Mouse (Mus musculus) MEL (cell line): ENCODE results near the gene Il6st. TPM values are rescaled to one million over a fixed set of nuclear protein-coding genes. Genes with fewer than 3 reads are reported as not detected.

Experiments
- DNase-seq: peaks from one replicate; pipeline ENCODE4 v3.0.0; 2011; ENCODE audit warnings: low read depth, low spot score
- H3K27ac ChIP-seq: 2 replicates; pipeline ENCODE4 v1.5.1; 2012; ENCODE audit warnings: low read depth, mild to moderate bottlenecking, control low read depth, low read length, moderate library complexity; ENCODE audit not compliant: control insufficient read depth
- H3K27me3 ChIP-seq, 2 experiments: fragments of 150-350 bp in 1 of 2; sonication (generic) in 1 of 2; 2 replicates each; pipeline ENCODE4 v1.6.1; 2012; ENCODE audit warnings: low read length in 2 of 2, mild to moderate bottlenecking in 2 of 2, improper control_type of control experiment in 1 of 2, moderate library complexity in 1 of 2; ENCODE audit not compliant: insufficient read depth in 2 of 2, control insufficient read depth in 1 of 2
- H3K36me3 ChIP-seq, 2 experiments: 2 replicates each; pipeline ENCODE4 v1.6.1; 2012 to 2014; ENCODE audit warnings: low read length in 2 of 2, improper control_type of control experiment in 1 of 2, inconsistent platforms in 1 of 2, mild to moderate bottlenecking in 1 of 2; ENCODE audit not compliant: insufficient read depth in 2 of 2, control insufficient read depth in 1 of 2
- H3K4me1 ChIP-seq, 2 experiments: fragments of 150-350 bp in 1 of 2; sonication (generic) in 1 of 2; 2 replicates each; pipeline ENCODE4 v1.6.1; 2012; ENCODE audit warnings: low read length in 2 of 2, improper control_type of control experiment in 1 of 2, mild to moderate bottlenecking in 1 of 2; ENCODE audit not compliant: insufficient read depth in 2 of 2, control insufficient read depth in 1 of 2
- H3K4me3 ChIP-seq, 2 experiments: fragments of 150-350 bp in 1 of 2; sonication (generic) in 1 of 2; 2 replicates each; pipeline ENCODE4 v1.5.1; 2012; ENCODE audit warnings: low read depth in 2 of 2, low read length in 2 of 2, mild to moderate bottlenecking in 2 of 2, moderate library complexity in 2 of 2, control low read depth in 1 of 2, improper control_type of control experiment in 1 of 2; ENCODE audit not compliant: control insufficient read depth in 1 of 2, insufficient read depth in 1 of 2
- H3K79me2 ChIP-seq: 2 replicates; pipeline ENCODE4 v1.6.1; 2012; ENCODE audit warnings: mild to moderate bottlenecking, low read length, moderate library complexity; ENCODE audit not compliant: control insufficient read depth, poor library complexity, insufficient read depth
- H3K9ac ChIP-seq: 2 replicates; pipeline ENCODE4 v1.6.1; 2012; ENCODE audit warnings: low read depth, mild to moderate bottlenecking, control low read depth, low read length, moderate library complexity; ENCODE audit not compliant: control insufficient read depth, poor library complexity, severe bottlenecking
- H3K9me3 ChIP-seq: fragments of 150-350 bp; sonication (generic); replicated peaks from 2 replicates; pipeline ENCODE4 v1.6.1; 2012; ENCODE audit warnings: mild to moderate bottlenecking, low read length, improper control_type of control experiment, moderate library complexity; ENCODE audit not compliant: insufficient read depth
- BHLHE40 ChIP-seq: IDR thresholded peaks from 2 replicates; pipeline ENCODE4 v1.6.1; 2012; ENCODE audit warnings: low read depth, mild to moderate bottlenecking, inconsistent platforms, low read length, improper control_type of control experiment, borderline replicate concordance
- CTCF ChIP-seq, 3 experiments: IDR thresholded peaks in 2 of 3; conservative IDR thresholded peaks in 1 of 3; 2 replicates each; pipeline ENCODE4 v1.5.1; 2011 to 2012; ENCODE audit warnings: low read length in 3 of 3, low read depth in 2 of 3, mild to moderate bottlenecking in 2 of 3, improper control_type of control experiment in 1 of 3, inconsistent platforms in 1 of 3, mixed read lengths in 1 of 3, moderate library complexity in 1 of 3; ENCODE audit not compliant: control insufficient read depth in 1 of 3, insufficient read depth in 1 of 3, poor library complexity in 1 of 3, severe bottlenecking in 1 of 3
- EP300 ChIP-seq, 2 experiments: IDR thresholded peaks; 2 replicates each; pipeline ENCODE4 v1.6.1; 2011; ENCODE audit warnings: improper control_type of control experiment in 2 of 2, low read length in 2 of 2, low read depth in 1 of 2, mild to moderate bottlenecking in 1 of 2
- ETS1 ChIP-seq: IDR thresholded peaks from 2 replicates; pipeline ENCODE4 v1.6.1; 2012; ENCODE audit warnings: low read depth, mild to moderate bottlenecking, inconsistent platforms, low read length, improper control_type of control experiment, moderate library complexity
- JUND ChIP-seq: IDR thresholded peaks from 2 replicates; pipeline ENCODE4 v1.6.1; 2011; ENCODE audit warnings: low read depth, mild to moderate bottlenecking, improper control_type of control experiment, low read length
- MAX ChIP-seq: IDR thresholded peaks from 2 replicates; pipeline ENCODE4 v1.6.1; 2011; ENCODE audit warnings: low read length, improper control_type of control experiment
- MAZ ChIP-seq: IDR thresholded peaks from 2 replicates; pipeline ENCODE4 v1.6.1; 2012; ENCODE audit warnings: low read depth, mild to moderate bottlenecking, inconsistent platforms, low read length, improper control_type of control experiment
- MYB ChIP-seq: IDR thresholded peaks from 2 replicates; pipeline ENCODE4 v1.6.1; 2011; ENCODE audit warnings: mild to moderate bottlenecking, low read depth, low read length, improper control_type of control experiment
- NRF1 ChIP-seq: IDR thresholded peaks from 2 replicates; pipeline ENCODE4 v1.6.1; 2014; ENCODE audit warnings: low read depth, mild to moderate bottlenecking, inconsistent platforms, low read length, improper control_type of control experiment, moderate library complexity; ENCODE audit not compliant: poor library complexity, insufficient read depth, severe bottlenecking
- POLR2AphosphoS2 ChIP-seq: IDR thresholded peaks from 2 replicates; pipeline ENCODE4 v1.6.1; 2011; ENCODE audit warnings: low read length, improper control_type of control experiment
- SIN3A ChIP-seq: IDR thresholded peaks from 2 replicates; pipeline ENCODE4 v1.6.1; 2012; ENCODE audit warnings: low read length, improper control_type of control experiment, inconsistent platforms
- UBTF ChIP-seq: IDR thresholded peaks from 2 replicates; pipeline ENCODE4 v1.6.1; 2012; ENCODE audit warnings: low read depth, mild to moderate bottlenecking, inconsistent platforms, low read length, improper control_type of control experiment, moderate library complexity, borderline replicate concordance; ENCODE audit not compliant: insufficient read depth
- USF1 ChIP-seq: IDR thresholded peaks from 2 replicates; pipeline ENCODE4 v1.6.1; 2014; ENCODE audit warnings: low read depth, mild to moderate bottlenecking, inconsistent platforms, low read length, improper control_type of control experiment, moderate library complexity
- USF2 ChIP-seq, 2 experiments: IDR thresholded peaks; 2 replicates each; pipeline ENCODE4 v1.6.1; 2011 to 2012; ENCODE audit warnings: improper control_type of control experiment in 2 of 2, low read length in 2 of 2, borderline replicate concordance in 1 of 2, inconsistent platforms in 1 of 2, low read depth in 1 of 2, mild to moderate bottlenecking in 1 of 2; ENCODE audit not compliant: insufficient read depth in 1 of 2
- ZC3H11A ChIP-seq: IDR thresholded peaks from 2 replicates; pipeline ENCODE4 v1.6.1; 2012; ENCODE audit warnings: low read depth, mild to moderate bottlenecking, inconsistent platforms, low read length, improper control_type of control experiment
- ZKSCAN1 ChIP-seq: IDR thresholded peaks from 2 replicates; pipeline ENCODE4 v1.6.1; 2012; ENCODE audit warnings: low read depth, mild to moderate bottlenecking, inconsistent platforms, low read length, improper control_type of control experiment, moderate library complexity
- ZMIZ1 ChIP-seq: IDR thresholded peaks from 2 replicates; pipeline ENCODE4 v1.6.1; 2012; ENCODE audit warnings: low read depth, mild to moderate bottlenecking, inconsistent platforms, low read length, improper control_type of control experiment, moderate library complexity
- polyA plus RNA-seq, 2 experiments: library from polyadenylated mRNA; stranded (reverse) in 1 of 2; unstranded in 1 of 2; fragments of >175 nt in 1 of 2; fragments of >200 nt in 1 of 2; gene quantifications; 2 replicates each; pipeline versions ENCODE4 v1.2.1 to v1.2.4; 2012; ENCODE audit warnings: low replicate concordance in 2 of 2, low read depth in 1 of 2; ENCODE audit not compliant: insufficient read length in 2 of 2, insufficient read depth in 1 of 2, missing spikeins in 1 of 2
- total RNA-seq: library from RNA; depleted of rRNA; stranded (reverse); fragments of 300-350 nt; gene quantifications from 2 replicates; pipeline ENCODE4 v1.2.3, GENCODE M21; 2012

Gene Il6st
- total and polyA plus RNA-seq, 3 experiments = 1.7 to 3.7 TPM; not detected in 1

DNA sequence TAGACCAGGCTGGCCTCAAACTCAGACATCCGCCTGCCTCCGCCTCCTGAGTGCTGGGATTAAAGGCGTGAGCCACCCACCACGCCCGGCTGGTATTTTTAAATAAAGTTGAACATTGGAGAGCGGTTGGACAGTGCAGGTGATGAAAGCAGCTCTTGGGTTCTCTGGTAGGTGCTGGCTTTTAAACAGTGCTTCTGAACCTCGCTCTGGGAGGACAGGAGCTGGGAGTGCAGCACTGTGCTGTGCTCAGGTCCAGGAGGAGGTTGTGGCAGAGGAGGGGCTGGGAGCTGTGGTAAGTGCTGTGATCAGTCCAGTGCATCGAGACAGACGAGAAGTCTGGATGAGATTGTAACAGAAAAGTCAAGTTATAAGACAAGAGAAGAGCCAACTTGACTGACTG lies 3.5 kb downstream of the Il6st start:
- H3K9ac ChIP-seq = no peak overlapping the region
- H3K4me1 ChIP-seq = 0 out of 4 replicates have a peak, but pooled peaks cover 0 to 3% of the 10 kb centered on the region in 2 experiments
- no peak for DNase-seq
- no peak overlapping the region for H3K27ac ChIP-seq
- peaks cover 4% of the 10 kb centered on the region for H3K79me2 ChIP-seq
- H3K4me3 ChIP-seq = no peak overlapping the region
- H3K9me3 ChIP-seq = no peaks in the 10 kb centered on the region
- no peaks in the 10 kb centered on the region for H3K27me3 ChIP-seq
- peaks cover 0 to 4% of the 10 kb centered on the region in 2 experiments; a peak in 1 of 4 replicates for H3K36me3 ChIP-seq
- TF ChIP-seq MAZ = no peak

DNA sequence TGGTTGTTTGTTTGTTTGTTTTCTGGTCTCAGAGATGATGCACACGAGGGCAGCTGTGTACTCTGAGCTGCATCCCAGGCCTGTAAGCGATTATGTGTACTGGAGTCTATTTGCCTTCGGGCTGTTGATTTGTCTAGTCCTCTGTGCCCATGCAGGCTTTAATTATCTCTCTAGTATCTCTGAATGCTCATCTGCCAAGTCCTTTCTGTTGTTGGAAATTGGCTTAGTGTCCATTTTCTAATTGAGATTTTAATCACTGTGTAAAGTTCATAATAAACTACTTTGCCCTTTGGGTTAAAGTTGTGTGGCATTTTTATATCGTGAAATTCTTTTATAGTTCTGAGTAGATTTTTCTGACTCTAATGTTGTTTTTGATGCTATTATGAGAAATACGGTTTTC lies 5.6 kb downstream of the Il6st start:
- Histone ChIP-seq H3K36me3 (peaks cover 0 to 4% of the 10 kb centered on the region in 2 experiments; a peak in 1 of 4 replicates), H3K27me3 (no peaks in the 10 kb centered on the region), H3K9me3 (no peaks in the 10 kb centered on the region), H3K79me2 (no peaks in the 10 kb centered on the region), H3K9ac (no peak overlapping the region), H3K4me3 (no peak overlapping the region), H3K27ac (no peak overlapping the region), H3K4me1 (no peaks in the 10 kb centered on the region)
- TF ChIP-seq POLR2AphosphoS2 (no peak), JUND (no peak), CTCF (IDR thresholded peaks at IDR 0.05 in 2 of 3, conservative IDR thresholded peaks at IDR 0.05 in 1 of 3; ENCODE audit: control insufficient read depth in 1 of 3, insufficient read depth in 1 of 3, low read depth in 2 of 3, low read length in 3 of 3, poor library complexity in 1 of 3, severe bottlenecking in 1 of 3) (no peak), USF2 (IDR thresholded peaks at IDR 0.05; ENCODE audit: borderline replicate concordance in 1 of 2, insufficient read depth in 1 of 2, low read depth in 1 of 2, low read length in 2 of 2) (no peak), MAX (no peak), EP300 (IDR thresholded peaks at IDR 0.05; ENCODE audit: low read depth in 1 of 2, low read length in 2 of 2) (no peak), ETS1 (no peak), ZKSCAN1 (no peak), SIN3A (no peak), ZMIZ1 (no peak), USF1 (no peak), MAZ (no peak), ZC3H11A (no peak), BHLHE40 (no peak), UBTF (no peak), MYB (no peak), NRF1 (no peak)
- DNase-seq = no peak
